Mouse (Mus musculus) forebrain, postnatal 0 days (tissue): ENCODE data around the gene Ube2l6. TPM values are rescaled to one million over a fixed set of nuclear protein-coding genes. Genes with fewer than 3 reads are reported as not detected.
A peak's percentile ranks its signal among the peaks of the same experiment; 100 is the strongest.

Source experiments
- ATAC-seq: fragments of 200-750 bp; cut with Nextera tagmentation; 2 replicates; pipeline ENCODE4 v1.8.0; 2017; ENCODE audit warnings: mild to moderate bottlenecking, moderate library complexity
- DNase-seq: peaks from one replicate; pipeline ENCODE4 v3.0.0-alpha.2; 2015
- H3K27ac ChIP-seq: fragments of 300-500 bp; sonication (generic); 2 replicates; pipeline ENCODE4 v1.5.1; 2014; ENCODE audit warnings: low read depth, mild to moderate bottlenecking, antibody characterized with exemption, low read length, moderate library complexity, mixed read lengths
- H3K27me3 ChIP-seq: fragments of 300-500 bp; sonication (generic); 2 replicates; pipeline ENCODE4 v1.6.1; 2014; ENCODE audit warnings: mild to moderate bottlenecking, low read length, mixed read lengths; ENCODE audit not compliant: insufficient read depth
- H3K36me3 ChIP-seq: fragments of 300-500 bp; sonication (generic); 2 replicates; pipeline ENCODE4 v1.6.1; 2014; ENCODE audit warnings: mild to moderate bottlenecking, moderate library complexity; ENCODE audit not compliant: insufficient read depth
- H3K4me1 ChIP-seq: fragments of 300-500 bp; sonication (generic); 2 replicates; pipeline ENCODE4 v1.6.1; 2014; ENCODE audit warnings: antibody characterized with exemption; ENCODE audit not compliant: insufficient read depth
- H3K4me2 ChIP-seq: fragments of 300-500 bp; sonication (generic); 2 replicates; pipeline ENCODE4 v1.6.1; 2014; ENCODE audit warnings: low read depth, mild to moderate bottlenecking, moderate library complexity
- H3K4me3 ChIP-seq: fragments of 300-500 bp; sonication (generic); 2 replicates; pipeline ENCODE4 v1.5.1; 2014; ENCODE audit warnings: low read depth, low read length, mixed read lengths
- H3K9ac ChIP-seq: fragments of 300-500 bp; sonication (generic); 2 replicates; pipeline ENCODE4 v1.6.1; 2014; ENCODE audit warnings: mild to moderate bottlenecking
- H3K9me3 ChIP-seq: fragments of 300-500 bp; sonication (generic); 2 replicates; pipeline ENCODE4 v1.6.1; 2016; ENCODE audit warnings: low read length
- CTCF ChIP-seq: sonication (generic); IDR thresholded peaks from 2 replicates; pipeline ENCODE4 v1.5.1; 2016; ENCODE audit warnings: antibody characterized with exemption, control low read depth, low read depth
- WGBS: fragments of 180-500 bp; shearing (Covaris S2); extraction: QIAGEN DNeasy Blood & Tissue Kit; methylation state at CpG from one replicate; pipeline ENCODE4 v1.1.7; 2014; 5-methylcytosine and 5-hydroxymethylcytosine counted together
- polyA plus RNA-seq: library from polyadenylated mRNA; unstranded; fragments of >200 nt; fragmentation: Nextera tagmentation; extraction: Ambion mirVana; gene quantifications from 2 replicates; pipeline ENCODE4 v1.2.1, GENCODE M21; 2015
- total RNA-seq: library from RNA; depleted of rRNA; stranded (reverse); fragments of >200 nt; gene quantifications from 2 replicates; pipeline ENCODE4 v1.2.3, GENCODE M21; 2014

The Ube2l6 gene
- total and polyA plus RNA-seq, 2 experiments from 2014 or later: 14.9 to 15.1 TPM

DNA sequence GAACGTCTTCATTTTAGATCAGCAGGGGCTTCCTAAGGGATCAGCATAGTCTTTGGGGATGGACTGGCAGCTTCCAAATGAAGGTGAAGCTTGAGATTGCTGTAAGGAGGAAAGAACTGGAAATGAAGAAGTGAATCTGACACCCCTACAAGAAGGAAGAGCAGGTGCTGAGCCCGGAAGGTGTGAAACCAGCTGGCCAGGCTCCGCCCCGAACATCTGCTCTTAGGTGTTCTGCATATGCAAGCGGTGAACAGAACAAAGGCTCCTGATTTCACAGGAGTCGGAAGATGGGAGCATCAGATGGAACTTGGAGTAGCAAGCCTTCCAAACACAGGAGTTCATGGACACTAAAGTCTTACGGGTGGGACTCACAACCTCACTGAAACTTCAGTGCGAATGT, 38.5 kb downstream of the Ube2l6 start:
- Histone ChIP-seq H3K27me3 (peaks cover 25% of the 10 kb centered on the region), H3K4me3 (no peak overlapping the region), H3K9me3 (no peaks in the 10 kb centered on the region), H3K27ac (no peak overlapping the region), H3K9ac (no peak overlapping the region), H3K36me3 (no peaks in the 10 kb centered on the region), H3K4me1 (0 out of 2 replicates have a peak, but pooled peaks cover 10% of the 10 kb centered on the region), H3K4me2 (no peak overlapping the region)
- 72% methylated on average over 8 of the region's 8 CpGs for WGBS
- no peak for TF ChIP-seq CTCF
- ATAC-seq (no peak), DNase-seq (no peak)

DNA sequence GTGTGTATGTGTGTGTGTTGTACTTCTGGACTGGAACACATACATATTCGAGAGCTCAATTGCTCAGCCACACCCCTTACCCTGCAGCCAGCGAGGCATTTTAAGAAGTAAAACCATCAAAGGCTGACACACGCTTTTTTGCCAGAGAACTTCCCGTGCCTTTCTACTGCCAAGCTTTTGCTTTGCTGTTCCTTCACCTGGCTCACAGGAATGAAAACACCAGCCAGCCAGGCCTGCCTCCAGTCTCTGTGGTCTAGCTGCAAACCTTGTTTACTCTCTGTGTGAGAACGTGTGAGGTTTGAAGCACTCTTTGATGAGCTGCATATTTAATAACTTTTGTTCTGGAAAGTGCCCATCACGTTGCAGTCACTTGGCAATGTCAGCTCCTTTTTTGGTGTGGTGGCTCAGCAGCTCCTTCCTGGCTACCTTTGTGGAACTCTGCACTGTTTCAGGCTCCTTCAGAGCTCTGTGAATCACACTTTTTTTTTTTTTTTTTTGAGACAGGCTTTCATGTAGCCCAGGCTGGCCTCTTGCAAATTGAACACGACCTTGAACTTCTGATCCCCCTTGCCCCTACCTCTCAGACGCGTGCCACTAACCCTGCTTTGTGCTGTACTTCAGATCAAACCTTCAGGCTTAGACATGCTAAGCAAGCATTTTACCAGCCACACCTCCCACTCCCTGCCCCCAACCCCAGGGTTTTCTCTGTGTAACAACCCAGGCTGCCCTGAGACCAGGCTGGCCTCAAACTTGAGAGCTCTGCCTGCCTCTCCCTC, 39.4 kb downstream of the Ube2l6 start:
- Histone ChIP-seq H3K4me1 (0 out of 2 replicates have a peak, but pooled peaks cover 10% of the 10 kb centered on the region), H3K4me2 (no peak overlapping the region), H3K27ac (no peak overlapping the region), H3K36me3 (no peaks in the 10 kb centered on the region), H3K4me3 (no peak overlapping the region), H3K9ac (no peak overlapping the region), H3K27me3 (peaks cover 25% of the 10 kb centered on the region), H3K9me3 (no peaks in the 10 kb centered on the region)
- ATAC-seq (no peak), DNase-seq (no peak)
- 25% methylated on average over 9 of the region's 9 CpGs for WGBS
- no peak for TF ChIP-seq CTCF

DNA sequence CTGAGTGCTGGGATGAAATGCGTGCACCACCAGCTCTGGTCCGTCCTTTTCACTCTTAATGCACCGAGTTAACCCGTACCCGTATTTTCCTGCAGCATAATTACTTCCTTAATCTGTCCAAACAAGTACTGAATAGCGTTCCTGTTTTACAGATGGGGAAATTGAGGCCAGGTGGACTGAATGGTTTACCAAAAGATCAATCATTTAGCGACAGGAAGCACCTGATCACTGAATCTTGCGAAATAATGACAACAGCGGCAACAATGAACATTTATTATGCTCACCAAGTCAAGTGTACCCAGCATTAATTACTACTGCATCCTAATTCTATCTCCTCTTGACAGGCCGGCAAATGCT, 39.9 kb downstream of the Ube2l6 start, which contains the start of gene Slc43a1:
Gene Slc43a1, plus strand, starts transcription at position 258 of the 357 bp plus-strand sequence.
- Histone ChIP-seq H3K4me3 (peak within 1 kb of the TSS; percentile 58), H3K4me2 (peak within 1 kb of the TSS; percentile 99), H3K36me3 (no peaks in the 10 kb centered on the region), H3K9ac (peak within 1 kb of the TSS; percentile 50), H3K4me1 (0 out of 2 replicates have a peak, but pooled peaks cover 10% of the 10 kb centered on the region), H3K9me3 (no peaks in the 10 kb centered on the region), H3K27ac (no peak within 1 kb of the TSS), H3K27me3 (peaks cover 25% of the 10 kb centered on the region)
- no peak for DNase-seq
- ATAC-seq: no peak
- WGBS: 16% methylated on average over 10 of the region's 10 CpGs
- TF ChIP-seq CTCF: no peak

DNA sequence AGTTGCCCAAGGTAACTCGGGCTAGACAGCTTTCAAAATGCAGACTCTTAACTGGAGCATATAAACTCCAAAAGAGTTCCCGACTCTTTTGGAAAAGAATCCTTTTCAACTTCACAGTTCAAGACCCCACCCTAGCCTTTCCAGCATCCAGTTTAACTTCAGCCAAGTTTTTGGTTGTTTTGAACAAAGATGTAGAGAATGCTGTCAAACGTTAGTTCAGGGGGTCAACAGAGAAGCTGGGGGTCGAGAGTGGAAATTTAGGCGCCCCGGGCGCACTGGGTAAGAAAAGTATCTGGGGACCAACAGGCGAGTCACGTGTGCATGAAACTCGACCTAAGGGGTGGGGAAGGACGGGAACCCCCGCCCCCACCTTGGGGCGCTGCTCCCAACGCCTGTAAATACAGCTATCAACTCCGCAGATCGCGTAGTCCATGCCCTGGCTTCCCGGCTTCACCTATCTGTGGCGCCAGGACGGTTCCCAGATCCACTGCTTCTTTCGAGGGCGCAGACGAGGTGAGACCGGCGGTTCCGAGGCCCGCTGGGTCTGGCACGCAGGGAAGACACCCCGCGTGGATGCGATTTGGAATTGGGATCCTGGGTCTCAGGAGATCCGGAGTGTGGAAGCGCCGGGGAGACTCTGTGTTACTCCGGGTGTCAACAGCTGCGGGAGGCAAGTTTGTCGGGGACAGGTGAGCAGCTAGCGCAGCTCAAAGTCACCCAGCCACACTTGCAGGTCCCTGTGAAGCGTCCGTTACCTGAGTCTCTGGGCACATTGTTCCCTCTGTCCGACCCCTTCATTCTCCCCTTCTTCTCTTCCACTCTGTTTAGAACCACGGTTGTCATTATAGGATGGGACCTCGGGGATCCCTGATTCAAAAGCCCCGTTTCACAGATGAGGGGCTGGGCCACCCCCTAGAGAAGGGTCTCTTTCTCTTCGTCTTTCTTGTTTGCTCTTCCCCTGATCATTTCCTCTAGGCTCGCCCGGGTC, 40.7 kb downstream of the Ube2l6 start:
- DNase-seq: peak; percentile 11
- H3K36me3 ChIP-seq: no peaks in the 10 kb centered on the region
- peak; percentile 14 for ATAC-seq
- no peak overlapping the region for H3K27ac ChIP-seq
- no peak for TF ChIP-seq CTCF
- H3K4me2 ChIP-seq: peak overlapping the region; percentile 99
- no peaks in the 10 kb centered on the region for H3K9me3 ChIP-seq
- H3K27me3 ChIP-seq: peaks cover 25% of the 10 kb centered on the region
- H3K4me1 ChIP-seq: 0 out of 2 replicates have a peak, but pooled peaks cover 10% of the 10 kb centered on the region
- 1% methylated on average over 47 of the region's 47 CpGs for WGBS
- H3K4me3 ChIP-seq: peak overlapping the region; percentile 58
- H3K9ac ChIP-seq: peak overlapping the region; percentile 50

DNA sequence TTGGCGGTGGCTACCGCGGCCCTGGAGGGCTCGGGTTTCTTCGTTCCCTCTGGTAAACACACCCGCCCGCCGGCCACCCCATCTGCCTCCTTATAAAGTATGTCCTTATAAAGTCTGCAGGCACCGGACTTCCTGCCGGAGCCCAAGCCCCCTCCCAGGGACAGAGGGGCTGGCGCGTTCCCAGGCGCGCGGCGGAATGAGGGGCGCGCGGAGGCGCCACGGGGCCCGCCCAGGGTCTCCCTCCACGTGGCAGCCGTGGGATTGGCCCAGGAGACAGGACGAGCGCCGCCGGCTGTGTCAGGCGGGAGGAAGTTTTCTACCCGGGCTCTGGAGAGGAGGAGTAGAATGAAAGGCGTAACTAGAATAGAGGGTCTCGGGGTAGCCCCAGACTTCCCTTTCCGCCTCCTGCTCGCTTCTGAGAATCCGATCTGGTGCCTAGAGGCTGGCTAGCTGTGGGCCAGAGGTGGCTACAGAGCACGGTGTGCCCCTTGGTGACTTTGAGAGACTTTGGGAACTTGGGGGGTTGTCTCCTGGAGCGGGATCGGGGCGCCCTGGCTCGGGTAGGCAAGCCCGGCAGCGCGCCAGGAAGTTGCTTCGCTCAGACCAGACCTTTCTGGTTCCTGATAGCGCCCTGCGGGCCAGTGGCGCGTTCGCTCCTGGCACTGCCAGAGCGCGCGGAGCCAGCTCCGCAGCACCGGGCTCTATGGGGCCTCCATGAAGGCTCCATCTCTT, 41.6 kb downstream of the Ube2l6 start:
- no peak overlapping the region for H3K27ac ChIP-seq

More for the DNA sequence above, 41.6 kb downstream of the Ube2l6 start:
- H3K36me3 ChIP-seq: no peaks in the 10 kb centered on the region
- TF ChIP-seq CTCF: no peak
- peak overlapping the region; percentile 58 for H3K4me3 ChIP-seq
- 0 out of 2 replicates have a peak, but pooled peaks cover 10% of the 10 kb centered on the region for H3K4me1 ChIP-seq
- H3K9me3 ChIP-seq: no peaks in the 10 kb centered on the region
- ATAC-seq (peak; percentile 91), DNase-seq (peak; percentile 73)
- H3K27me3 ChIP-seq: peaks cover 25% of the 10 kb centered on the region
- WGBS: under 1% methylated on average over 53 of the region's 54 CpGs
- peak overlapping the region; percentile 50 for H3K9ac ChIP-seq
- H3K4me2 ChIP-seq: peak overlapping the region; percentile 99
